Mouse (Mus musculus): ENCODE results near the gene Foxa1.

Gene Foxa1

GRCm38 (mm10) chr12:57541931-57542745 is 4.6 kb downstream of the Foxa1 start:
- intact Hi-C loops (cut with DNase I) = loop anchor here (2.0 kb wide), 1 partner anchor 261 kb away; no protein-coding TSS in a partner anchor

- intact Hi-C loops (cut with DNase I) = no loop called here
Measured at GRCm38 (mm10) chr12:57541118-57541517, 5.6 kb downstream of the Foxa1 start.

- intact Hi-C loops (cut with DNase I) = no loop called here
Measured at GRCm38 (mm10) chr12:57539551-57539985, 7.1 kb downstream of the Foxa1 start.

GRCm38 (mm10) chr12:57538588-57539550 is 7.8 kb downstream of the Foxa1 start:
- intact Hi-C loops (cut with DNase I) = no loop called here

GRCm38 (mm10) chr12:57537791-57538587 is 8.7 kb downstream of the Foxa1 start:
- intact Hi-C loops (cut with DNase I) = no loop called here

- intact Hi-C loops (cut with DNase I) = no loop called here
Measured at GRCm38 (mm10) chr12:57536909-57537670, 9.6 kb downstream of the Foxa1 start.

GRCm38 (mm10) chr12:57536056-57536908 is 10.4 kb downstream of the Foxa1 start:
- intact Hi-C loops (cut with DNase I) = no loop called here

- intact Hi-C loops (cut with DNase I) = no loop called here
Measured at GRCm38 (mm10) chr12:57534879-57535611, 11.7 kb downstream of the Foxa1 start.

- intact Hi-C loops (cut with DNase I) = no loop called here
Measured at GRCm38 (mm10) chr12:57534517-57534878, 12.2 kb downstream of the Foxa1 start.

GRCm38 (mm10) chr12:57530474-57530873 is 16.2 kb downstream of the Foxa1 start:
- intact Hi-C loops (cut with DNase I) = no loop called here

GRCm38 (mm10) chr12:57528335-57528734 is 18.4 kb downstream of the Foxa1 start:
- intact Hi-C loops (cut with DNase I) = no loop called here

GRCm38 (mm10) chr12:57515702-57516377 is 30.9 kb downstream of the Foxa1 start:
- intact Hi-C loops (cut with DNase I) = no loop called here

GRCm38 (mm10) chr12:57514552-57514951 is 32.2 kb downstream of the Foxa1 start:
- intact Hi-C loops (cut with DNase I) = no loop called here

GRCm38 (mm10) chr12:57511560-57511959 is 35.2 kb downstream of the Foxa1 start:
- intact Hi-C loops (cut with DNase I) = no loop called here

- intact Hi-C loops (cut with DNase I) = no loop called here
Measured at GRCm38 (mm10) chr12:57511127-57511526, 35.6 kb downstream of the Foxa1 start.

GRCm38 (mm10) chr12:57509726-57510125 is 37.0 kb downstream of the Foxa1 start:
- intact Hi-C loops (cut with DNase I) = no loop called here

- intact Hi-C loops (cut with DNase I) = no loop called here
Measured at GRCm38 (mm10) chr12:57508938-57509337, 37.8 kb downstream of the Foxa1 start.

GRCm38 (mm10) chr12:57505329-57505728 is 41.4 kb downstream of the Foxa1 start:
- intact Hi-C loops (cut with DNase I) = no loop called here

Measured in adrenal gland (tissue).